Mouse (Mus musculus) olfactory bulb, adult 2 months (tissue): ENCODE data around the gene Amigo3. TPM values are rescaled to one million over a fixed set of nuclear protein-coding genes. Genes with fewer than 3 reads are reported as not detected.

Source experiments
- H3K27ac ChIP-seq: fragments of 200-500 bp; 2 replicates; pipeline ENCODE4 v1.5.1; 2012; ENCODE audit warnings: low read depth, low read length; ENCODE audit not compliant: insufficient read depth
- H3K4me1 ChIP-seq: fragments of 200-500 bp; 2 replicates; pipeline ENCODE4 v1.6.1; 2012; ENCODE audit warnings: low read length; ENCODE audit not compliant: control insufficient read depth, insufficient read depth
- H3K4me3 ChIP-seq: fragments of 200-500 bp; 2 replicates; pipeline ENCODE4 v1.5.1; 2012; ENCODE audit warnings: mild to moderate bottlenecking, low read depth, low read length, moderate library complexity; ENCODE audit not compliant: insufficient read depth
- CTCF ChIP-seq: fragments of 200-500 bp; IDR thresholded peaks from 2 replicates; pipeline ENCODE4 v1.5.1; 2012; ENCODE audit warnings: low read depth, mild to moderate bottlenecking, low read length, moderate library complexity; ENCODE audit not compliant: insufficient read depth
- POLR2A ChIP-seq: fragments of 200-500 bp; IDR thresholded peaks from 2 replicates; pipeline ENCODE4 v1.6.1; 2012; ENCODE audit warnings: mild to moderate bottlenecking, low read depth, low read length, moderate library complexity; ENCODE audit not compliant: insufficient read depth
- WGBS: fragments of 180-500 bp; shearing (Covaris S2); methylation state at CpG from one replicate; pipeline ENCODE4 v1.1.7; 2018; 5-methylcytosine and 5-hydroxymethylcytosine counted together
- polyA plus RNA-seq: library from polyadenylated mRNA; stranded (reverse); fragments of >200 nt; gene quantifications from 2 replicates; pipeline ENCODE4 v1.2.4, GENCODE M21; 2012; ENCODE audit warnings: low replicate concordance; ENCODE audit not compliant: missing spikeins, insufficient read depth, insufficient read length

Amigo3 gene
- polyA plus RNA-seq, 1 experiment = not detected

GRCm38 (mm10) chr9:108051184-108051930, 1.6 kb upstream of the Amigo3 start:
- H3K27ac ChIP-seq = no peak overlapping the region
- H3K4me1 ChIP-seq = peaks cover 25% of the 10 kb centered on the region
- no peak for TF ChIP-seq CTCF
- TF ChIP-seq POLR2A = no peak
- H3K4me3 ChIP-seq = no peak overlapping the region
- WGBS = 86% methylated on average over 15 of the region's 15 CpGs

GRCm38 (mm10) chr9:108051931-108052220, 1.1 kb upstream of the Amigo3 start:
- 75% methylated on average over 4 of the region's 4 CpGs for WGBS
- Histone ChIP-seq H3K4me1 (peaks cover 25% of the 10 kb centered on the region), H3K27ac (no peak overlapping the region), H3K4me3 (no peak overlapping the region)
- TF ChIP-seq CTCF = no peak
- TF ChIP-seq POLR2A = no peak

- no peak overlapping the region for H3K27ac ChIP-seq
- WGBS = 74% methylated on average over 7 of the region's 7 CpGs
- no peak overlapping the region for H3K4me3 ChIP-seq
- peaks cover 25% of the 10 kb centered on the region for H3K4me1 ChIP-seq
- TF ChIP-seq POLR2A (no peak), CTCF (no peak)
Observed at GRCm38 (mm10) chr9:108052411-108052810, 548 bp upstream of the Amigo3 start.

- TF ChIP-seq CTCF (no peak), POLR2A (no peak)
- Histone ChIP-seq H3K4me3 (no peak overlapping the region), H3K4me1 (peaks cover 23% of the 10 kb centered on the region), H3K27ac (no peak overlapping the region)
- 89% methylated on average over 15 of the region's 15 CpGs for WGBS
Observed at GRCm38 (mm10) chr9:108053665-108054225, 786 bp downstream of the Amigo3 start.

GRCm38 (mm10) chr9:108054331-108055040, 1.5 kb downstream of the Amigo3 start:
- TF ChIP-seq CTCF = no peak
- TF ChIP-seq POLR2A = no peak
- WGBS = 89% methylated on average over 22 of the region's 22 CpGs
- Histone ChIP-seq H3K4me3 (no peak overlapping the region), H3K4me1 (peaks cover 21% of the 10 kb centered on the region), H3K27ac (no peak overlapping the region)

GRCm38 (mm10) chr9:108055061-108055460, 2.1 kb downstream of the Amigo3 start:
- Histone ChIP-seq H3K4me1 (peaks cover 15% of the 10 kb centered on the region), H3K27ac (no peak overlapping the region), H3K4me3 (no peak overlapping the region)
- WGBS = 92% methylated on average over 1 of the region's 1 CpGs
- TF ChIP-seq POLR2A (no peak), CTCF (no peak)

GRCm38 (mm10) chr9:108055661-108056237, 2.8 kb downstream of the Amigo3 start:
- H3K27ac ChIP-seq = no peak overlapping the region
- TF ChIP-seq POLR2A (no peak), CTCF (no peak)
- peaks cover 11% of the 10 kb centered on the region for H3K4me1 ChIP-seq
- WGBS = 85% methylated on average over 6 of the region's 6 CpGs
- no peak overlapping the region for H3K4me3 ChIP-seq

- WGBS = 80% methylated on average over 28 of the region's 28 CpGs
- peaks cover 8% of the 10 kb centered on the region for H3K4me1 ChIP-seq
- no peak overlapping the region for H3K4me3 ChIP-seq
- no peak overlapping the region for H3K27ac ChIP-seq
- no peak for TF ChIP-seq POLR2A
Observed at GRCm38 (mm10) chr9:108056361-108057261, 3.7 kb downstream of the Amigo3 start.

- Histone ChIP-seq H3K27ac (no peak overlapping the region), H3K4me3 (no peak overlapping the region), H3K4me1 (peaks cover 8% of the 10 kb centered on the region)
- TF ChIP-seq CTCF = no peak
- TF ChIP-seq POLR2A = no peak
- WGBS = 82% methylated on average over 5 of the region's 5 CpGs
Observed at GRCm38 (mm10) chr9:108057262-108057562, 4.3 kb downstream of the Amigo3 start.
